Mouse (Mus musculus): Measurements from ENCODE around the gene Rgs13. TPM values are rescaled to one million over a fixed set of nuclear protein-coding genes. Genes with fewer than 3 reads are reported as not detected.

Rgs13 gene
- not detected in 2 replicates for polyA plus RNA-seq (2015; fragmentation: Nextera tagmentation; extraction: Ambion mirVana)

GRCm38 (mm10) chr1:144177166-144177565 lies at the start of gene Rgs13:
TSS of gene Rgs13 (minus strand) at chr1:144177372.
- Histone ChIP-seq H3K36me3 (no peaks in the 10 kb centered on the region), H3K27ac (no peak within 1 kb of the TSS), H3K27me3 (no peaks in the 10 kb centered on the region), H3K9ac (no peak within 1 kb of the TSS), H3K4me2 (no peak within 1 kb of the TSS), H3K4me3 (replicated peaks) (no peak within 1 kb of the TSS), H3K9me3 (replicated peaks) (no peaks in the 10 kb centered on the region), H3K4me1 (replicated peaks) (no peaks in the 10 kb centered on the region)
- DNase-seq = no peak
- WGBS (ENCODE audit: insufficient replicate concordance) = 54% methylated on average over 5 of the region's 5 CpGs
- ATAC-seq (ENCODE audit: low read depth) = no peak

GRCm38 (mm10) chr1:144215230-144215629 lies 38.1 kb upstream of the Rgs13 start:
- no peak overlapping the region for H3K4me3 ChIP-seq (replicated peaks)
- no peaks in the 10 kb centered on the region for H3K27me3 ChIP-seq
- H3K36me3 ChIP-seq = no peaks in the 10 kb centered on the region
- H3K9ac ChIP-seq = no peak overlapping the region
- no peaks in the 10 kb centered on the region for H3K9me3 ChIP-seq (replicated peaks)
- no peak overlapping the region for H3K4me2 ChIP-seq
- no peak overlapping the region for H3K27ac ChIP-seq
- ATAC-seq (ENCODE audit: low read depth) (no peak), DNase-seq (no peak)
- no peaks in the 10 kb centered on the region for H3K4me1 ChIP-seq (replicated peaks)

DNA sequence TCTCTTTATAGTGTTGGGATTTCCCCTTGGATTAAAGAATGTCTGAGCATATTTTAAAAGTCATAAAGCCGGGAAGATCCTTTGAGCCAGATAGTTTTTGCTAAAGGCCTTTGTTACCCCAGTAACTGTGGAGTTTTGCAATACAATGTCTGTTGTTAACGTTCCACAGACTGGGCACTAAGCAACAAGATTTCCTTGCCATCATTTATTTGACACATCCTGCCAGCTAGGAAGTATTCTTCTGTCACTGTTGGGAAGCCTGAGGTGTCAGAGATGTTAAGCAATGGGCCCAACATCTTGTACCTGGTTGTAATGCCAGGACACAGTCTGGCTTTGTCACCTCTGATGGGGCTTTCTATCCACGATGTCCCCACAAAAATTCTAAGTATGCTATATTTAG lies 33.7 kb upstream of the Rgs13 start:
- WGBS (ENCODE audit: insufficient replicate concordance) = 51% methylated on average over 3 of the region's 3 CpGs
- Histone ChIP-seq H3K9ac (no peak overlapping the region), H3K4me3 (replicated peaks) (no peak overlapping the region), H3K27ac (no peak overlapping the region), H3K4me2 (no peak overlapping the region), H3K36me3 (no peaks in the 10 kb centered on the region), H3K4me1 (replicated peaks) (no peaks in the 10 kb centered on the region), H3K9me3 (replicated peaks) (no peaks in the 10 kb centered on the region), H3K27me3 (no peaks in the 10 kb centered on the region)
- ATAC-seq (ENCODE audit: low read depth) = no peak
- no peak for DNase-seq

DNA sequence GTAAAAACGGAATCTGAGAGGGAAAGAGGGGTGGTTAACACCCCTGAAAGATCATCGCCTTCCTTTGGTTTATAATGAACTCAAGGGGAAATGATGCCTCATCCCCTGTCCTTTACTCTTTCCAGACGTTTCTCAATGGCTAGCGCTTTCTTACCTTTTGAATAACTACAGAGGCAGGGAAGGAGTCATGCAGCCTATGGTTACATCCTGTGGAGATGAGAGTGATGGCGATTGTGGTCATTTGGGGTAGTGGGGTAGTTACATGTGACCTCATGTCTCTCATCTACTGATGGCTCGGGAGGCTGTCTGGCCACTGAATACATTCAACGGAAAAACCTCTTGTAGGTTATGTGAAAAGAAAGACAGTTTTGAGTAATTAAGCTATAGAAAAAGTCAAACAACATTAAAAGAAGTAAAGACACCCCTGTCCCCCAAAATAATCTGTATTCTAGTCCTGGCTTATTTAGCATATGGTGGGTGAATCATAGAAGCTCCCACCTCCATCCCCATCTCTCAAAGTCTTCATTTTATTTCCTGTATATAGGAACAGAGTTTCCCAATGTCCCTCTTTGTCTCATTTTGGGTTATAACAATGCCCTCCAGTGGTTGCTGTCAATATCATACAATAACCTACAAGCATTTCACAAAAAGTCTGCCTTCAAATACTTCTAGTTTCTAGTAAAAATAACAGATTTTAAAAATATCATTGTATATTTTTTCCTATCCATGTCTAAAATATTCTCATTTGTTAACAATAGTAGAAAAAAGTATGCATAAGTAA lies 29.3 kb upstream of the Rgs13 start:
- H3K36me3 ChIP-seq = no peaks in the 10 kb centered on the region
- no peaks in the 10 kb centered on the region for H3K9me3 ChIP-seq (replicated peaks)
- H3K4me2 ChIP-seq = no peak overlapping the region
- no peak overlapping the region for H3K27ac ChIP-seq
- ATAC-seq (ENCODE audit: low read depth) (no peak), DNase-seq (no peak)
- H3K4me1 ChIP-seq (replicated peaks) = no peaks in the 10 kb centered on the region
- H3K27me3 ChIP-seq = no peaks in the 10 kb centered on the region
- no peak overlapping the region for H3K9ac ChIP-seq
- no peak overlapping the region for H3K4me3 ChIP-seq (replicated peaks)
- WGBS (ENCODE audit: insufficient replicate concordance) = 54% methylated on average over 7 of the region's 7 CpGs

- H3K36me3 ChIP-seq = no peaks in the 10 kb centered on the region
- ATAC-seq (ENCODE audit: low read depth) = no peak
- 67% methylated on average over 2 of the region's 2 CpGs for WGBS (ENCODE audit: insufficient replicate concordance)
Observed at GRCm38 (mm10) chr1:144204766-144205165, 27.6 kb upstream of the Rgs13 start.

DNA sequence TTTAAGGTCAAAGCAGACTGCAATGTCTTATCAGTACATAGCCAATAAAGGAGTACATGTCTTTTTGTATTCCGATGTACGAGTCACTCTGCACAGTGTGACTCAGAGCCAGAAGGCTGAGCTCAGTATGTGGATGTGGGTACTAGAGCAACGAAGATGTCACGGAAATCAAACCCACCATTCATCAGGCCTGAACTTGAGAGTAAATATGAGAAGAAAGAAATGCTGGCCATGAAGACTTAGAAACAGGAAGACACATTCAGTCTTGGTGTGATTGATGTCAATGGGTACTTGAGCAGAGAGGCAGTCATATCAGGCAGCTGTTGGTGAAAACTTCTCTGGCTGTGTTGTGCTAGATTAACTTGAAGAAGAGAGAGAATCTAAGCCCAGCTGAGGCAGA lies 25.8 kb upstream of the Rgs13 start:
- ATAC-seq (ENCODE audit: low read depth) (no peak), DNase-seq (no peak)
- no peaks in the 10 kb centered on the region for H3K9me3 ChIP-seq (replicated peaks)
- H3K4me2 ChIP-seq = no peak overlapping the region
- H3K4me3 ChIP-seq (replicated peaks) = no peak overlapping the region
- no peak overlapping the region for H3K9ac ChIP-seq
- 37% methylated on average over 4 of the region's 4 CpGs for WGBS (ENCODE audit: insufficient replicate concordance)
- H3K36me3 ChIP-seq = no peaks in the 10 kb centered on the region
- H3K27me3 ChIP-seq = no peaks in the 10 kb centered on the region
- H3K4me1 ChIP-seq (replicated peaks) = no peaks in the 10 kb centered on the region
- no peak overlapping the region for H3K27ac ChIP-seq

More at GRCm38 (mm10) chr1:144204766-144205165, 27.6 kb upstream of the Rgs13 start:
- no peak overlapping the region for H3K4me3 ChIP-seq (replicated peaks)
- H3K27me3 ChIP-seq = no peaks in the 10 kb centered on the region
- no peaks in the 10 kb centered on the region for H3K4me1 ChIP-seq (replicated peaks)
- H3K9me3 ChIP-seq (replicated peaks) = no peaks in the 10 kb centered on the region
- no peak for DNase-seq
- H3K4me2 ChIP-seq = no peak overlapping the region
- no peak overlapping the region for H3K27ac ChIP-seq
- no peak overlapping the region for H3K9ac ChIP-seq

- H3K27ac ChIP-seq = no peak overlapping the region
- no peak overlapping the region for H3K9ac ChIP-seq
- H3K4me2 ChIP-seq = no peak overlapping the region
- no peaks in the 10 kb centered on the region for H3K9me3 ChIP-seq (replicated peaks)
- no peaks in the 10 kb centered on the region for H3K27me3 ChIP-seq
- H3K4me3 ChIP-seq (replicated peaks) = no peak overlapping the region
- 15% methylated on average over 2 of the region's 2 CpGs for WGBS (ENCODE audit: insufficient replicate concordance)
- H3K4me1 ChIP-seq (replicated peaks) = no peaks in the 10 kb centered on the region
- no peaks in the 10 kb centered on the region for H3K36me3 ChIP-seq
- ATAC-seq (ENCODE audit: low read depth) (no peak), DNase-seq (no peak)
Observed at GRCm38 (mm10) chr1:144200496-144200895, 23.3 kb upstream of the Rgs13 start.

GRCm38 (mm10) chr1:144199538-144199937 lies 22.4 kb upstream of the Rgs13 start:
- Histone ChIP-seq H3K4me3 (replicated peaks) (no peak overlapping the region), H3K36me3 (no peaks in the 10 kb centered on the region), H3K9ac (no peak overlapping the region), H3K4me1 (replicated peaks) (no peaks in the 10 kb centered on the region), H3K27me3 (no peaks in the 10 kb centered on the region), H3K27ac (no peak overlapping the region), H3K9me3 (replicated peaks) (no peaks in the 10 kb centered on the region), H3K4me2 (no peak overlapping the region)
- ATAC-seq (ENCODE audit: low read depth) = no peak
- no peak for DNase-seq
- 13% methylated on average over 1 of the region's 1 CpGs for WGBS (ENCODE audit: insufficient replicate concordance)

DNA sequence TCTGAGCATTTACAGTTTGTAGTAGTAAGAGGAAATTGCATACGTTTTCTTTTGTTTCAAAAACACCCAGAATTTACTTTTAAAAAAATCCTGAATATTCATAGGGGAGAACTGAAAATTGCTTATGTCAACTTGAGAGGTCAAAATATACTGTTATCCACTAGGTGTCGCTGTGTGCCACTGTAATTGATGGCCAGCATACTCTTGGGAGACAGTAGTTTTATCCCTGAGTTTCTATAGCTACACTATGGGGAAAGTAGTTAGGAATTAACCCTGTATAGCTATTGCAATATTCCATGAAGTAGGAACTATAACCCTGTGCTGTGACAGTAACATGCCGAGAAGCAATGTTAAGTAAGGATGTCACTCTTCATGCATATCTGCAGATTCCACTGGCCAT lies 20.5 kb upstream of the Rgs13 start:
- no peak overlapping the region for H3K4me3 ChIP-seq (replicated peaks)
- WGBS (ENCODE audit: insufficient replicate concordance) = 25% methylated on average over 3 of the region's 3 CpGs
- DNase-seq (peak; percentile 3), ATAC-seq (ENCODE audit: low read depth) (no peak)
- H3K9ac ChIP-seq = no peak overlapping the region
- no peak overlapping the region for H3K4me2 ChIP-seq
- no peaks in the 10 kb centered on the region for H3K4me1 ChIP-seq (replicated peaks)
- no peaks in the 10 kb centered on the region for H3K36me3 ChIP-seq
- H3K27ac ChIP-seq = no peak overlapping the region
- no peaks in the 10 kb centered on the region for H3K9me3 ChIP-seq (replicated peaks)
- no peaks in the 10 kb centered on the region for H3K27me3 ChIP-seq

- H3K36me3 ChIP-seq = no peaks in the 10 kb centered on the region
- no peaks in the 10 kb centered on the region for H3K9me3 ChIP-seq (replicated peaks)
- H3K27ac ChIP-seq = no peak overlapping the region
- WGBS (ENCODE audit: insufficient replicate concordance) = 23% methylated on average over 7 of the region's 7 CpGs
- DNase-seq (no peak), ATAC-seq (ENCODE audit: low read depth) (no peak)
- H3K4me1 ChIP-seq (replicated peaks) = 0 out of 2 replicates have a peak, but pooled peaks cover 2% of the 10 kb centered on the region
- H3K4me3 ChIP-seq (replicated peaks) = no peak overlapping the region
- no peaks in the 10 kb centered on the region for H3K27me3 ChIP-seq
- H3K4me2 ChIP-seq = no peak overlapping the region
- H3K9ac ChIP-seq = no peak overlapping the region
Observed at GRCm38 (mm10) chr1:144186655-144187396, 9.7 kb upstream of the Rgs13 start.

- H3K4me3 ChIP-seq (replicated peaks) = no peak overlapping the region
- no peak overlapping the region for H3K27ac ChIP-seq
- H3K4me1 ChIP-seq (replicated peaks) = 0 out of 2 replicates have a peak, but pooled peaks cover 2% of the 10 kb centered on the region
- H3K27me3 ChIP-seq = no peaks in the 10 kb centered on the region
- 16% methylated on average over 4 of the region's 4 CpGs for WGBS (ENCODE audit: insufficient replicate concordance)
- H3K4me2 ChIP-seq = no peak overlapping the region
- no peak for ATAC-seq (ENCODE audit: low read depth)
- no peak overlapping the region for H3K9ac ChIP-seq
- no peaks in the 10 kb centered on the region for H3K9me3 ChIP-seq (replicated peaks)
- no peaks in the 10 kb centered on the region for H3K36me3 ChIP-seq
- DNase-seq = no peak
Observed at GRCm38 (mm10) chr1:144184955-144185715, 8.0 kb upstream of the Rgs13 start.
